11 mouse cellular contexts compared by ENCODE assay signal in genomic region chr19:37031446-37031845, GRCm38 (mm10).
"Had no signal": no experiment of that assay in that cellular context is flagged by ENCODE, and none has a peak within 500 bp of the region (broad histone marks: within the 10 kb centered on the region; RNA-seq: fewer than 3 reads in every experiment).

No protein-coding gene starts in this region.

- DNase-seq: kidney, postnatal 10 days; kidney, postnatal 36 days; liver, embryonic 13.5 days; lung, adult 2 months; lung, postnatal 14 days; lung, postnatal 4 days; midbrain, embryonic 14.5 days; retina, postnatal 1 day; right cerebral cortex, postnatal 25 days; spleen, adult 18-20 months; thymus, postnatal 25 days had no signal
